Mouse (Mus musculus): ENCODE measurements at regions not wholly inside any gene's neighbourhood (a gene's known extent, or its start where the extent isn't known, plus 50 kb on each side); places are given as distances from the start of the nearest gene placed in this dataset.

- no peak overlapping the region for H3K27ac ChIP-seq (replicated peaks)
- WGBS: 76% methylated on average over 9 of the region's 9 CpGs
- no peak overlapping the region for H3K9ac ChIP-seq (ENCODE audit: low read length)
- TF ChIP-seq CTCF (IDR thresholded peaks at IDR 0.05; ENCODE audit: low read depth) (no peak), EP300 (optimal IDR thresholded peaks at IDR 0.05) (no peak)
- no peaks in the 10 kb centered on the region for H3K9me3 ChIP-seq (ENCODE audit: control insufficient read depth, low read length)
- H3K4me1 ChIP-seq (replicated peaks; ENCODE audit: control insufficient read depth, insufficient read depth): no peaks in the 10 kb centered on the region
- DNase-seq (ENCODE audit: low spot score): no peak
- no peak overlapping the region for H3K4me2 ChIP-seq (replicated peaks; ENCODE audit: low read depth)
- ATAC-seq (ENCODE audit: low FRiP score, low TSS enrichment): no peak
- H3K36me3 ChIP-seq (ENCODE audit: control insufficient read depth, insufficient read depth, low read length): no peaks in the 10 kb centered on the region
- H3K4me3 ChIP-seq (ENCODE audit: low read depth, low read length): no peak overlapping the region
- no peaks in the 10 kb centered on the region for H3K27me3 ChIP-seq (ENCODE audit: control insufficient read depth, insufficient read depth, low read length)
These were observed 67.4 kb upstream of the Tiam2 start for GRCm38 (mm10) chr17:3258811-3259510.

- no peaks in the 10 kb centered on the region for H3K9me3 ChIP-seq (ENCODE audit: control insufficient read depth, low read length)
- no peak overlapping the region for H3K27ac ChIP-seq (replicated peaks)
- ATAC-seq (ENCODE audit: low FRiP score, low TSS enrichment) (no peak), DNase-seq (ENCODE audit: low spot score) (no peak)
- H3K4me3 ChIP-seq (ENCODE audit: low read depth, low read length): no peak overlapping the region
- no peaks in the 10 kb centered on the region for H3K4me1 ChIP-seq (replicated peaks; ENCODE audit: control insufficient read depth, insufficient read depth)
- WGBS: 93% methylated on average over 11 of the region's 11 CpGs
- no peak for TF ChIP-seq EP300 (optimal IDR thresholded peaks at IDR 0.05)
- TF ChIP-seq CTCF (IDR thresholded peaks at IDR 0.05; ENCODE audit: low read depth): no peak
- H3K27me3 ChIP-seq (ENCODE audit: control insufficient read depth, insufficient read depth, low read length): no peaks in the 10 kb centered on the region
- H3K4me2 ChIP-seq (replicated peaks; ENCODE audit: low read depth): no peak overlapping the region
- H3K36me3 ChIP-seq (ENCODE audit: control insufficient read depth, insufficient read depth, low read length): no peaks in the 10 kb centered on the region
- H3K9ac ChIP-seq (ENCODE audit: low read length): no peak overlapping the region
These were observed 65.6 kb upstream of the Tiam2 start for GRCm38 (mm10) chr17:3260796-3261195.

GRCm38 (mm10) chr17:3273108-3274091 is 53.0 kb upstream of the Tiam2 start:
- H3K4me3 ChIP-seq (ENCODE audit: low read depth, low read length): no peak overlapping the region
- H3K9me3 ChIP-seq (ENCODE audit: control insufficient read depth, low read length): no peaks in the 10 kb centered on the region
- no peaks in the 10 kb centered on the region for H3K36me3 ChIP-seq (ENCODE audit: control insufficient read depth, insufficient read depth, low read length)
- no peak for TF ChIP-seq EP300 (optimal IDR thresholded peaks at IDR 0.05)
- TF ChIP-seq CTCF (IDR thresholded peaks at IDR 0.05; ENCODE audit: low read depth): peak; percentile 91
- 45% methylated on average over 22 of the region's 22 CpGs for WGBS
- no peak overlapping the region for H3K4me2 ChIP-seq (replicated peaks; ENCODE audit: low read depth)
- H3K27me3 ChIP-seq (ENCODE audit: control insufficient read depth, insufficient read depth, low read length): no peaks in the 10 kb centered on the region
- H3K4me1 ChIP-seq (replicated peaks; ENCODE audit: control insufficient read depth, insufficient read depth): no peaks in the 10 kb centered on the region
- peak; percentile 85 for DNase-seq (ENCODE audit: low spot score)
- no peak overlapping the region for H3K9ac ChIP-seq (ENCODE audit: low read length)
- peak; percentile 73 for ATAC-seq (ENCODE audit: low FRiP score, low TSS enrichment)
- no peak overlapping the region for H3K27ac ChIP-seq (replicated peaks)

- H3K4me2 ChIP-seq (replicated peaks; ENCODE audit: low read depth): no peak overlapping the region
- no peak overlapping the region for H3K27ac ChIP-seq (replicated peaks)
- 48% methylated on average over 14 of the region's 14 CpGs for WGBS
- ATAC-seq (ENCODE audit: low FRiP score, low TSS enrichment) (no peak), DNase-seq (ENCODE audit: low spot score) (no peak)
- TF ChIP-seq EP300 (optimal IDR thresholded peaks at IDR 0.05): no peak
- no peak for TF ChIP-seq CTCF (IDR thresholded peaks at IDR 0.05; ENCODE audit: low read depth)
- no peak overlapping the region for H3K9ac ChIP-seq (ENCODE audit: low read length)
- no peaks in the 10 kb centered on the region for H3K36me3 ChIP-seq (ENCODE audit: control insufficient read depth, insufficient read depth, low read length)
- no peaks in the 10 kb centered on the region for H3K4me1 ChIP-seq (replicated peaks; ENCODE audit: control insufficient read depth, insufficient read depth)
- H3K27me3 ChIP-seq (ENCODE audit: control insufficient read depth, insufficient read depth, low read length): no peaks in the 10 kb centered on the region
- no peak overlapping the region for H3K4me3 ChIP-seq (ENCODE audit: low read depth, low read length)
- H3K9me3 ChIP-seq (ENCODE audit: control insufficient read depth, low read length): no peaks in the 10 kb centered on the region
These were observed 51.7 kb upstream of the Tiam2 start for GRCm38 (mm10) chr17:3274449-3275285.

Measured in stomach, postnatal 0 days (tissue).